Mouse (Mus musculus): ENCODE measurements around the gene Hsd17b1.

- TF ChIP-seq CTCF (IDR thresholded peaks at IDR 0.05; ENCODE audit: insufficient read depth, low read depth, low read length) (no peak), POLR2A (IDR thresholded peaks at IDR 0.05; ENCODE audit: insufficient read depth, low read depth, low read length) (no peak)
Observed at GRCm38 (mm10) chr11:101089931-101090330, 11.7 kb downstream of the Hsd17b1 start.
